Mouse (Mus musculus) liver, embryonic 14 days (tissue): ENCODE measurements around the gene Gm7980. TPM values are rescaled to one million over a fixed set of nuclear protein-coding genes. Genes with fewer than 3 reads are reported as not detected.

ENCODE experiments used
- polyA plus RNA-seq: library from polyadenylated mRNA; depleted of rRNA; stranded (reverse); fragments of >200 nt; gene quantifications from 2 replicates; pipeline ENCODE4 v1.2.3, GENCODE M21; 2012; rRNA removed

Gm7980 gene
- polyA plus RNA-seq, result not detected in 2 replicates

DNA sequence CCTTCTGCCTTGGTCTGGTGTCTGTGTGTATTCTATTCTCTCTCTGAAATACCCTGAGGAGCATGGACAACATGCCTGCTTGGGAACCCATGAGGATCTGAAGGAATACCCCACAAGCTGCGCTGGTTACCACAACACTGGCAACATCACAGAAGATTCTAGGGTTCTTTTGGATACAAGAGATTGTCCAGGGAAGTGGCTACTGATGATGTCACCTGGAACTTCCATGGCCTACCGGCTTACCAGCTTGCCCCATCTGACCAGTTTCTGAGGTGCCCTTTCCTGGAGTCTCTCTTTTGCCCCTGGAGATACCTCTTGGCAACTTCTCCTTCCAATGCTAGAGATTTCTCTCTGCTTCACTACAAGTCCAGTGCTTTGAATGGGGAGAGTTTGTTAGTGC, at the start of gene Gm7980:
TSS of gene Gm7980 (minus strand) at position 101 of the 400 bp plus-strand sequence.

DNA sequence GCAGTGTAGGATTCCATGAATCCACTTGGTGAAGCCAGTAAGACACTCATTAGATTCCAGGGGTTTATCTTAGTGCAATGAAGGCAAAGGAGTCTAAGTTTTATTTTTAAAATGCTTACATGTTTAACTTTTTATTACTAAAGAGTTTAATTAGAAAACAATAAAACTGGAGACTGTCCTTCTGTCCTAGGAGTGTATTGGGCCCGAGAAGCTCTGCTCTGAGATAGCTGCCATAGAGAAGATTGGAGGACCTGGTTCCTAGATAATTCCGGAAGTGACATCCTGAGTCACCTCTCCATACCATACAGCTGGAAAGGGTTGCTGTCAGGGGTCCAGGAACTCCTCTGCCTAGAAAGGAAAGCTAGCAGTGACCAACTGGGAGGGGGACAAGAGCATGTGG, 36.6 kb upstream of the Gm7980 start, which contains the start of gene 1700024B05Rik:
TSS of gene 1700024B05Rik (plus strand) at position 301 of the 400 bp plus-strand sequence.

DNA sequence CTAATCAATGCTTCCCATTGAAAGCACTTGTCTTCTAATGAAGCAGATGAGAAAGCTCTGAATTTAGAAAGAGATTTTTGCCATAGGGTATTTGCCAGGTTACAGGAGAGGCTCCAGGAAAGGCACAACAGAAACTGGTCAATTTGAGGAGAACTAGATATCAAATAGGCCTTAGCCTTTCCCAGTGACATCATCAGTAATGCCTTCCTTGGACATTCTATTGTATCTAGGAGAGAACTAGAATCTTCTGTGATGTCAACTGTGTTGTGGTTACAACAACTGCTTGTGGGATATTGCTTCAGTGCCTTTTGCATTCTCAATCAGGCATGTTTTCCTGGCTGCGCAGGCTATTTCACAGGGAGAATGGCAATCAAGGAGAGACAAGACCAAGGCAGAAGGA, 17.6 kb upstream of the Gm7980 start, which contains the start of gene 1700049E17Rik1:
TSS of gene 1700049E17Rik1 (plus strand) at position 301 of the 400 bp plus-strand sequence.

Other genes with a start within 250 kb of the Gm7980 start
- not detected in 2 replicates for gene Gm8068, start 205.4 kb downstream of the Gm7980 start, polyA plus RNA-seq
- not detected in 2 replicates for gene Gm7929, start 156.7 kb downstream of the Gm7980 start, polyA plus RNA-seq
- gene Gm47189, start 134.8 kb downstream of the Gm7980 start, polyA plus RNA-seq, result not detected in 2 replicates
- gene 1700049E17Rik1, start 17.7 kb upstream of the Gm7980 start, polyA plus RNA-seq, result not detected in 2 replicates
- gene 1700024B05Rik, start 36.7 kb upstream of the Gm7980 start, polyA plus RNA-seq, result not detected in 2 replicates
- gene Gm6401, start 60.6 kb upstream of the Gm7980 start, polyA plus RNA-seq, result not detected in 2 replicates
- gene Gm3543, start 76.0 kb upstream of the Gm7980 start, polyA plus RNA-seq, result not detected in 2 replicates
- not detected in 2 replicates for gene Gm7951, start 210.1 kb upstream of the Gm7980 start, polyA plus RNA-seq